Mouse (Mus musculus) liver, embryonic 14.5 days (tissue): ENCODE data around the gene Mmp8. TPM values are rescaled to one million over a fixed set of nuclear protein-coding genes. Genes with fewer than 3 reads are reported as not detected.

Experiments used
- ATAC-seq: fragments of 200-750 bp; cut with Nextera tagmentation; 2 replicates; pipeline ENCODE4 v1.8.0; 2017; ENCODE audit warnings: moderate number of reproducible peaks, mild to moderate bottlenecking, moderate library complexity; ENCODE audit not compliant: insufficient read depth
- DNase-seq, 3 experiments: peaks; one replicate each; pipeline ENCODE4 v3.0.0-alpha.2; 2012 to 2013; ENCODE audit warnings: low read depth in 3 of 3, low spot score in 3 of 3
- H3K27ac ChIP-seq: fragments of 300-500 bp; sonication (generic); 2 replicates; pipeline ENCODE4 v1.5.1; 2014; ENCODE audit warnings: moderate library complexity, mild to moderate bottlenecking, control low read depth, inconsistent platforms
- H3K27me3 ChIP-seq: fragments of 300-500 bp; sonication (generic); 2 replicates; pipeline ENCODE4 v1.6.1; 2014; ENCODE audit warnings: mild to moderate bottlenecking, low read length, moderate library complexity; ENCODE audit not compliant: control insufficient read depth, insufficient read depth
- H3K36me3 ChIP-seq: fragments of 300-500 bp; sonication (generic); replicated peaks from 2 replicates; pipeline ENCODE4 v1.6.1; 2014; ENCODE audit warnings: low read depth; ENCODE audit not compliant: control insufficient read depth, insufficient read depth
- H3K4me1 ChIP-seq, 2 experiments: fragments of 200-500 bp in 1 of 2; fragments of 300-500 bp in 1 of 2; sonication (generic) in 1 of 2; replicated peaks; 2 replicates each; pipeline ENCODE4 v1.6.1; 2012 to 2014; ENCODE audit warnings: antibody characterized with exemption in 1 of 2, inconsistent platforms in 1 of 2, low read length in 1 of 2; ENCODE audit not compliant: control insufficient read depth in 2 of 2, insufficient read depth in 2 of 2
- H3K4me2 ChIP-seq: fragments of 300-500 bp; sonication (generic); 2 replicates; pipeline ENCODE4 v1.6.1; 2014; ENCODE audit warnings: low read depth, mild to moderate bottlenecking, control low read depth, moderate library complexity
- H3K4me3 ChIP-seq, 2 experiments: fragments of 200-500 bp in 1 of 2; fragments of 300-500 bp in 1 of 2; sonication (generic) in 1 of 2; 2 replicates each; pipeline ENCODE4 v1.5.1; 2012 to 2014; ENCODE audit warnings: low read depth in 2 of 2, low read length in 2 of 2, mild to moderate bottlenecking in 2 of 2, control low read depth in 1 of 2, inconsistent platforms in 1 of 2, moderate library complexity in 1 of 2; ENCODE audit not compliant: insufficient read depth in 1 of 2
- H3K9ac ChIP-seq: fragments of 300-500 bp; sonication (generic); replicated peaks from 2 replicates; pipeline ENCODE4 v1.6.1; 2014; ENCODE audit warnings: mild to moderate bottlenecking, control low read depth, moderate library complexity
- H3K9me3 ChIP-seq: fragments of 300-500 bp; sonication (generic); 2 replicates; pipeline ENCODE4 v1.6.1; 2016; ENCODE audit warnings: low read length, mixed read lengths; ENCODE audit not compliant: control insufficient read depth
- CTCF ChIP-seq: IDR thresholded peaks from 2 replicates; pipeline ENCODE4 v1.5.1; 2016; ENCODE audit warnings: antibody characterized with exemption, low read depth, control low read depth
- EP300 ChIP-seq: IDR thresholded peaks from 2 replicates; pipeline ENCODE4 v1.6.1; 2016; ENCODE audit warnings: antibody characterized with exemption, low read depth
- WGBS: fragments of 180-500 bp; shearing (Covaris S2); extraction: QIAGEN DNeasy Blood & Tissue Kit; methylation state at CpG from one replicate; pipeline ENCODE4 v1.1.7; 2014; ENCODE audit not compliant: insufficient replicate concordance; 5-methylcytosine and 5-hydroxymethylcytosine counted together
- polyA plus RNA-seq, 2 experiments: library from polyadenylated mRNA; depleted of rRNA in 1 of 2; stranded (reverse) in 1 of 2; unstranded in 1 of 2; fragments of >200 nt; fragmentation: Nextera tagmentation in 1 of 2; extraction: Ambion mirVana in 1 of 2; gene quantifications; 2 replicates each; pipeline versions ENCODE4 v1.2.1 to v1.2.3; 2012 to 2014

The Mmp8 gene
- polyA plus RNA-seq, 2 experiments: 1.2 to 3.1 TPM

GRCm38 (mm10) chr9:7571162-7571561 lies 12.9 kb downstream of the Mmp8 start, which contains the start of gene Mmp27:
Mmp27 (plus strand) TSS chr9:7571396.
- Histone ChIP-seq H3K9ac (no peak within 1 kb of the TSS), H3K9me3 (no peaks in the 10 kb centered on the region), H3K4me2 (no peak within 1 kb of the TSS), H3K4me3 (no peak within 1 kb of the TSS), H3K27me3 (no peaks in the 10 kb centered on the region), H3K27ac (no peak within 1 kb of the TSS), H3K36me3 (no peaks in the 10 kb centered on the region), H3K4me1 (peaks cover 0 to 8% of the 10 kb centered on the region in 2 experiments; a peak in 3 of 4 replicates)
- no peak for TF ChIP-seq CTCF
- TF ChIP-seq EP300: peak; percentile 33; the same call in 1 of the 2 replicates
- 31% methylated on average over 4 of the region's 4 CpGs for WGBS
- DNase-seq (no peak), ATAC-seq (peak; percentile 61; the same call in 1 of the 2 replicates)

GRCm38 (mm10) chr9:7572188-7572587 lies 13.9 kb downstream of the Mmp8 start:
- H3K4me3 ChIP-seq: no peak overlapping the region
- H3K9ac ChIP-seq: no peak overlapping the region
- 41% methylated on average over 7 of the region's 7 CpGs for WGBS
- peaks cover 0 to 8% of the 10 kb centered on the region in 2 experiments; a peak in 3 of 4 replicates for H3K4me1 ChIP-seq
- H3K36me3 ChIP-seq: no peaks in the 10 kb centered on the region
- no peak for DNase-seq
- H3K4me2 ChIP-seq: no peak overlapping the region
- no peaks in the 10 kb centered on the region for H3K9me3 ChIP-seq
- TF ChIP-seq EP300: peak; percentile 21; the same call in 1 of the 2 replicates
- no peak for TF ChIP-seq CTCF
- peak; percentile 67; the same call in 1 of the 2 replicates for ATAC-seq
- no peak overlapping the region for H3K27ac ChIP-seq
- no peaks in the 10 kb centered on the region for H3K27me3 ChIP-seq

GRCm38 (mm10) chr9:7572663-7573308 lies 14.5 kb downstream of the Mmp8 start:
- Histone ChIP-seq H3K9ac (no peak overlapping the region), H3K4me3 (no peak overlapping the region), H3K36me3 (no peaks in the 10 kb centered on the region), H3K4me2 (no peak overlapping the region), H3K27ac (no peak overlapping the region), H3K9me3 (no peaks in the 10 kb centered on the region), H3K27me3 (no peaks in the 10 kb centered on the region), H3K4me1 (peaks cover 0 to 8% of the 10 kb centered on the region in 2 experiments; a peak in 3 of 4 replicates)
- DNase-seq (no peak), ATAC-seq (no peak)
- no peak for TF ChIP-seq EP300
- TF ChIP-seq CTCF: no peak
- 56% methylated on average over 2 of the region's 2 CpGs for WGBS

- 51% methylated on average over 3 of the region's 3 CpGs for WGBS
Observed at GRCm38 (mm10) chr9:7575526-7575925, 17.3 kb downstream of the Mmp8 start.

GRCm38 (mm10) chr9:7577371-7577770 lies 19.1 kb downstream of the Mmp8 start:
- DNase-seq: no peak
- no peak overlapping the region for H3K27ac ChIP-seq

More at GRCm38 (mm10) chr9:7575526-7575925, 17.3 kb downstream of the Mmp8 start:
- no peak overlapping the region for H3K27ac ChIP-seq
- peaks cover 0 to 8% of the 10 kb centered on the region in 2 experiments; a peak in 3 of 4 replicates for H3K4me1 ChIP-seq
- no peak overlapping the region for H3K4me2 ChIP-seq
- TF ChIP-seq EP300: no peak
- no peak for TF ChIP-seq CTCF
- H3K4me3 ChIP-seq: no peak overlapping the region
- no peak for DNase-seq
- H3K36me3 ChIP-seq: no peaks in the 10 kb centered on the region
- no peak overlapping the region for H3K9ac ChIP-seq
- no peak for ATAC-seq
- H3K9me3 ChIP-seq: no peaks in the 10 kb centered on the region
- H3K27me3 ChIP-seq: no peaks in the 10 kb centered on the region

More at GRCm38 (mm10) chr9:7577371-7577770, 19.1 kb downstream of the Mmp8 start:
- TF ChIP-seq CTCF: no peak
- TF ChIP-seq EP300: no peak
- H3K9ac ChIP-seq: no peak overlapping the region
- no peak overlapping the region for H3K4me3 ChIP-seq
- ATAC-seq: no peak
- peaks cover 0 to 3% of the 10 kb centered on the region in 2 experiments; a peak in 2 of 4 replicates for H3K4me1 ChIP-seq
- WGBS: 66% methylated on average over 2 of the region's 2 CpGs
- H3K27me3 ChIP-seq: no peaks in the 10 kb centered on the region
- no peaks in the 10 kb centered on the region for H3K9me3 ChIP-seq
- H3K36me3 ChIP-seq: no peaks in the 10 kb centered on the region
- H3K4me2 ChIP-seq: no peak overlapping the region
